Mouse (Mus musculus) lung, embryonic 14.5 days (tissue): ENCODE measurements at regions not wholly inside any gene's neighbourhood (a gene's known extent, or its start where the extent isn't known, plus 50 kb on each side); places are given as distances from the start of the nearest gene placed in this dataset.
A peak's percentile ranks its signal among the peaks of the same experiment; 100 is the strongest.

Source experiments
- ATAC-seq: fragments of 200-750 bp; cut with Nextera tagmentation; 2 replicates; pipeline ENCODE4 v1.8.0; 2017; ENCODE audit warnings: mild to moderate bottlenecking, moderate TSS enrichment, moderate library complexity; ENCODE audit not compliant: insufficient read depth
- DNase-seq: peaks from one replicate; pipeline ENCODE4 v3.0.0-alpha.2; 2015
- H3K27ac ChIP-seq: fragments of 300-500 bp; sonication (generic); 2 replicates; pipeline ENCODE4 v1.5.1; 2014; ENCODE audit warnings: low read depth, mild to moderate bottlenecking, moderate library complexity
- H3K27me3 ChIP-seq: fragments of 300-500 bp; sonication (generic); 2 replicates; pipeline ENCODE4 v1.6.1; 2014; ENCODE audit warnings: low read length, control low read depth; ENCODE audit not compliant: insufficient read depth
- H3K36me3 ChIP-seq: fragments of 300-500 bp; sonication (generic); 2 replicates; pipeline ENCODE4 v1.6.1; 2014; ENCODE audit warnings: control low read depth; ENCODE audit not compliant: insufficient read depth
- H3K4me1 ChIP-seq: fragments of 300-500 bp; sonication (generic); 2 replicates; pipeline ENCODE4 v1.6.1; 2014; ENCODE audit warnings: antibody characterized with exemption, control low read depth; ENCODE audit not compliant: insufficient read depth
- H3K4me2 ChIP-seq: fragments of 300-500 bp; sonication (generic); 2 replicates; pipeline ENCODE4 v1.6.1; 2014; ENCODE audit warnings: mild to moderate bottlenecking
- H3K4me3 ChIP-seq: fragments of 300-500 bp; sonication (generic); 2 replicates; pipeline ENCODE4 v1.5.1; 2014; ENCODE audit warnings: low read depth, low read length
- H3K9ac ChIP-seq: fragments of 300-500 bp; sonication (generic); 2 replicates; pipeline ENCODE4 v1.6.1; 2014
- H3K9me3 ChIP-seq: fragments of 300-500 bp; sonication (generic); 2 replicates; pipeline ENCODE4 v1.6.1; 2016; ENCODE audit warnings: low read depth, low read length, control low read depth
- CTCF ChIP-seq: IDR thresholded peaks from 2 replicates; pipeline ENCODE4 v1.5.1; 2016; ENCODE audit warnings: antibody characterized with exemption, low read depth
- WGBS: fragments of 180-500 bp; shearing (Covaris S2); extraction: QIAGEN DNeasy Blood & Tissue Kit; methylation state at CpG from one replicate; pipeline ENCODE4 v1.1.7; 2014; 5-methylcytosine and 5-hydroxymethylcytosine counted together

GRCm38 (mm10) chr2:95232135-95232772 lies 794.3 kb upstream of the Api5 start:
- Histone ChIP-seq H3K27me3 (no peaks in the 10 kb centered on the region), H3K4me2 (peak overlapping the region; percentile 3; the same call in 1 of the 2 replicates), H3K9me3 (no peaks in the 10 kb centered on the region), H3K4me1 (no peaks in the 10 kb centered on the region), H3K4me3 (no peak overlapping the region), H3K9ac (no peak overlapping the region), H3K36me3 (no peaks in the 10 kb centered on the region), H3K27ac (no peak overlapping the region)
- ATAC-seq (peak; percentile 94), DNase-seq (peak; percentile 82)
- TF ChIP-seq CTCF, result peak; percentile 74
- WGBS, result 4% methylated on average over 15 of the region's 15 CpGs

- H3K4me1 ChIP-seq, result no peaks in the 10 kb centered on the region
- no peaks in the 10 kb centered on the region for H3K27me3 ChIP-seq
- ATAC-seq (no peak), DNase-seq (no peak)
- TF ChIP-seq CTCF, result no peak
- WGBS, result 26% methylated on average over 9 of the region's 9 CpGs
- H3K4me2 ChIP-seq, result no peak overlapping the region
- no peaks in the 10 kb centered on the region for H3K9me3 ChIP-seq
- no peak overlapping the region for H3K9ac ChIP-seq
- H3K4me3 ChIP-seq, result no peak overlapping the region
- H3K36me3 ChIP-seq, result no peaks in the 10 kb centered on the region
- no peak overlapping the region for H3K27ac ChIP-seq
Measured at GRCm38 (mm10) chr2:95231739-95232134, 793.8 kb upstream of the Api5 start.

- no peak overlapping the region for H3K4me3 ChIP-seq
- WGBS, result 35% methylated on average over 2 of the region's 2 CpGs
- H3K27ac ChIP-seq, result no peak overlapping the region
- H3K4me1 ChIP-seq, result no peaks in the 10 kb centered on the region
- ATAC-seq (no peak), DNase-seq (no peak)
- no peak overlapping the region for H3K9ac ChIP-seq
- H3K27me3 ChIP-seq, result no peaks in the 10 kb centered on the region
- no peaks in the 10 kb centered on the region for H3K9me3 ChIP-seq
- H3K4me2 ChIP-seq, result no peak overlapping the region
- TF ChIP-seq CTCF, result no peak
- no peaks in the 10 kb centered on the region for H3K36me3 ChIP-seq
Measured at GRCm38 (mm10) chr2:95229386-95229785, 791.5 kb upstream of the Api5 start.

- H3K27me3 ChIP-seq, result no peaks in the 10 kb centered on the region
- no peaks in the 10 kb centered on the region for H3K4me1 ChIP-seq
- no peak overlapping the region for H3K4me2 ChIP-seq
- no peak overlapping the region for H3K9ac ChIP-seq
- H3K27ac ChIP-seq, result no peak overlapping the region
- 33% methylated on average over 4 of the region's 4 CpGs for WGBS
- DNase-seq (peak; percentile 5), ATAC-seq (no peak; the same call in 1 of the 2 replicates)
- H3K36me3 ChIP-seq, result no peaks in the 10 kb centered on the region
- H3K4me3 ChIP-seq, result no peak overlapping the region
- no peak for TF ChIP-seq CTCF
- no peaks in the 10 kb centered on the region for H3K9me3 ChIP-seq
Measured at GRCm38 (mm10) chr2:95210216-95210941, 772.4 kb upstream of the Api5 start.
